Mouse (Mus musculus): ENCODE data around the gene Rap1gap.

Gene Rap1gap

DNA sequence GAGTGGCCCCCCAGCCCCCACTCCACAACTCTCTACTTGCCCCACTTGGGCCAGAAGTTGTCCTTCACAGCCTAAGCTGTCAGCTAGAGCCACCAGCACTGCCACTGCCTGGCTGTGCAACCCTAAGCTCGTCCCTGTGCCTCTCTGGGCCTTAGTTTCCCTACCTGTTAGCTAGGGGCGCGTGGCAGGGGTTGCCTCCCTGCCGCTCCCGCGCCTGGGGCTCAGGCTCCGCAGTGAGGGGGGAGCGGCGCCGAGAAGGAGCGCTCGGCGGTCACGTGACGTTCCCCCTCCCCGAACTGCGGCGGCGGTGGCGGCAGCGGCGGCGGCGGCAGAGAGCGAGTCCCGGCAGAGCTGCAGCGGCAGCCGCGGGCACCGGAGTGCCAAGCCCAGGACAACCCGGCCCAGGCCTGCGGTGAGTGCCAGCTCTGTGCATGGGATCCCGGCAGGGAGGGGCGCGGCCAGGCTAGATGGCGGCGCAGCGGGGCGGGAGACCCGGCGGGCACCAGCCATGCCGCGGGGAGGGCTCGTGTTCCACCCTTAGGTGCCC, at the start of gene Rap1gap:
Gene Rap1gap (plus strand): TSS at position 294 of the 547 bp plus-strand sequence.
- no peak for DNase-seq (ENCODE audit: low read depth)

DNA sequence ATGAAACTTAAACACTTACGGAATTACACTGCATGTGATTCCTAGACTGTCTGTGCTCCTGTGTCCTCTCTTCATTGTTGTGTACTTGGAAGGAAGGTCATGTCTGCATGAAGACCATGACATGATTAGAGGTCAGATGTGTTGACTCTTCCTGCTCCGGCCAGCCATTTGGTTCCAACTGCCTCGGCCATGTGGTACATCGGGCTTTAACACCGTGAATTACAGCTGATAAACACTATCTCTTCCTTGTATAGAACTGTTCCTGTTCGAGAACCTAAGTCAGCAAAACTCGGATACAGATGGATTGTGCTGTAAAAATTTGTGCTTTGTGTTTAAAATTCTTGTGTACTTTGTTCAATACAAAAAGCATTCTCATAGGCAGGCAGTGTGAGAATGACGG, 41.7 kb upstream of the Rap1gap start:
- DNase-seq (ENCODE audit: low read depth), result no peak

DNA sequence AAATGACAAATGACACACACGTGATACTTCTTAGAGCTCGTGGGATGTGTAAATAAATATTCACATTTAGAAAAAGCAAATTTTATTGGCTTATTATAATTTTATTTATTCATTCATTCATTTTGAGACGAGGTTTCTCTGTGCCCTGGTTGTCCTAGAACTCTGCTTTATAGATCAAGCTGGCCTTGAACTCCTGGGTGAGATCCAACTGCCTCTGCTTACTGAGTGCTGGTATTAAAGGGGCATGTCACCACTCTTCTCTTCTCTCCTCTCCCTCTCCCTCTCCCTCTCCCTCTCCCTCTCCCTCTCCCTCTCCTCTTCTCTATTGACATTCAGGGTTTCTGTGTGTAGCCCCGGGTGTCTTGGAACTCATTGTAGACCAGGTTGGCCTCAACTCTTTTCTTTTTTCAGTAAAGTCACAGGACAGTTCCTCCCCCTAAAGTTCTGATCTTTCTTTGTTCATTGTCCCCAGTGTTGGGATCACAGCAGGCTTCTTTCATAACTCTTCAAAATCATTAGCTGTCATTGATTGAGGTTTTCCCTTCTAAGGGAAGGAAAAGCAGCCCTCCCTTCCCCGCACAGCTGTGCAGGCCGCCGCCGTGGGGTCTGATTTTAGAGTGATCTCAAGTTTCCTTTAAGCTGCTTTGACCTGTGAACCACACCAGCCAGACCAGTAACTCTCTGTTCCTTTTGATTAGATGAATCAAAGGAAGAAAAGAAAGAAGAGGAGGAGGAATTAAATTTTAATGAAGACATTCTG, 36.9 kb upstream of the Rap1gap start:
- no peak for DNase-seq (ENCODE audit: low read depth)

DNA sequence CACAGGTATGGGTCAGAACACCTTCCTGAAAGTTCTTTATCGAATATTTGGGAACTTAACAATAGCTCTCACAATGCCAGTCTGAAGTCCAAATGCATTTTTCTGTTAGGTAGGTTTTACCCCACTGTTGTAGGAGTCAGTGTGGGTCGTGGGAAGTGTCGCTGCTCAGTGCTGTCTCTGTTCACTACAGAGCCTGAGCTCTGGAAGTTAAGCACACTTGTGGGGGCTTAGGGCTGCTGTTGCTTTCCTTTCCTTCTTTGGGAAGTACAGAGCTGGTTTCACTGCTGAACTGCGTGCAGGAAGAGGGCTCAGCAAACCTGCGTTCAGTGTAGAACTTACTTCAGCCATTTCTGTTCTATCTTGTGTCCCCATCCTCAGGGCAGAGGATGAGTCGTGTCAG, 36.1 kb upstream of the Rap1gap start:
- DNase-seq (ENCODE audit: low read depth), result no peak

DNA sequence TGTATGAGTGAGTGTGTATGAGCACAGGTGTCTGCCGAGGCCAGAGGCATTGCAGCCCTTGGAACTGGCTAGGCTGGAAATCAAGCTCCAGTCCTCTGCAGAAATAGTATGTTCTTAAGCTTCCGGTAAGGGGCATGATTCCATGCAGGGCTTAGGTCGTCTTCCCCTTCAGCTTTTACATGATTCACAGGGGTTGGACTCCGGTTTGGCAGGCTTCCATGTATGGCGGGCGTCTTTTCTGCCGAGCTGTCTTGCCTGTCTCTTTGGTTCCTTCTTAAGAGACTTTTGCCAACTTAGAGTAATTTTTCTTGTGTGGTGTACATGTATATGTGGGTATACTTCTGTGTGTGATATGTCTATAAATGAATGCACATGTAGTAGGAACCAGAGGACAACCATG, 35.2 kb upstream of the Rap1gap start:
- no peak for DNase-seq (ENCODE audit: low read depth)

DNA sequence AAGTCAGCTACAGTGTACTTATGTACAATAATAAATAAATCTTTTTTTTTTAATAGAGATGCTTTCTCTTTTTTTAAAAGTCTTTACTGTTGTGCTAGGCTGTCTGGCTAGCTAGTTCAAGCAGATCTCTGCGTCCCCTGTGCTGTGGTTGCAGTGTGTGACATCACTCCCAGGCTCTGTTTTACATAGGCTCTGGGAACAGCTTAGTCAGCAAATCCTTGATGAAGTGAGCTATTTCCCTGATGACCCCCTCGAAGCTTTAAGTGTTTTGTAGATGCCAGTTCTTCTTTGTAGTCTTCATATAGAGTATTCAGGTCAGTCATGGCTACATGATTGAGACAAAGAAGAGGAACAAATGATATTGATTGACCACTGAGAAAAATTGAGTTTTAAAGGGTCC, 34.4 kb upstream of the Rap1gap start:
- no peak for DNase-seq (ENCODE audit: low read depth)

DNA sequence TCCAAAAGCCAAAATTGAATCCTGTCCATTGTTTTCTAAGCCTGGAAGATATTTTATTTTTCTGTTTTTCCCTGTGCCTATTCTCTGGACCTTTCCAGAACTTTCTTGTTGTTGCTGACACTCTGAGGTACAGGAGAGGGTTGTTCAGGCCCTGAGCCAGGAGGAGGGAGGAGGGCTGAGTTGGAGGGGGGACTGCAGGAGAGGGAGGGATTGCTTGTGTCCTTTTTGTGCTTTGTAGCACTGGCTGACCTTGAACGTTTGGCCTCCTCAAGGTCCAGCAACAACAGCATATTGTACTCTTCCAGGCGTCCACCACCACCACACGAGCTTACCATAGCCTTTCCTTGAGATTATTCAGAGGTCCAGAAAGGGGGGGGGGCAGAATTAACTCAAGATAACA, 32.9 kb upstream of the Rap1gap start:
- DNase-seq (ENCODE audit: low read depth), result no peak

DNA sequence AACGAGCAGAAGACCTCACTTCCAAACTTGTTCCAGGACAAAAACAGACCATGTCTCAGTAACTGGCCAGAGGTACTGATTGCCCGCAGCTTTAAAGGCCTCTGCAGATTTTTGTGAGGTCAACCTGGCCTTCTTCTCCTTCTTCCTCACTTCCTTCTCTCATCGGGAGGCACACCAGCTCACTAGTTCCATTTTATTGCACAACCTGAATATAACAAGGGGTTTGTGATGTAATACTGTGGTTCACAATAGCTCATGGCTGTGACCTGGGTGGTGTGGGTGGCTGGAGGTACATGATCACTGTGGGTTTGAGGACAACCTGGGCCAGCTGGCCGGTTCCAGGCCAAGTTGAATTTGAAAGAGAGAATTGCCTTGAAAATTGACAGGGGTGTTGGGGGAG, 31.1 kb upstream of the Rap1gap start:
- DNase-seq (ENCODE audit: low read depth), result no peak

DNA sequence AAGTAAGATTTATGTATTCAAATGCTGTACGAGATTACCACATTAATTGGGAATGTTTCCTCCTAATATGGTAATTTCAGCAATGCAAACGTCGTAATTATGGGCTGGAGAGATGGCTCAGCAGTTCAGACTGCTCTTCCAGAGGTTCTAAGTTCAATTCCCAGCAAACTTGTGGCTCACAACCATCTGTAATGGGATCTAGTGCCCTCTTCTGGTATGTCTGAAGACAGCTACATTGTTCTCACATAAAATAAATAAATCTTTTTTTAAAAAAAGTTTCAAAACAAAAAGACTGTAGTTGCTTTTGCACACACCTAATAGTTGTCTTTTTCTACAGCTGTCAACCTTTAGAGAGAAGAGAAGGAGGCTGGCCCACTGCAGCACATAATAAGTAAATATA, 27.9 kb upstream of the Rap1gap start:
- no peak for DNase-seq (ENCODE audit: low read depth)

DNA sequence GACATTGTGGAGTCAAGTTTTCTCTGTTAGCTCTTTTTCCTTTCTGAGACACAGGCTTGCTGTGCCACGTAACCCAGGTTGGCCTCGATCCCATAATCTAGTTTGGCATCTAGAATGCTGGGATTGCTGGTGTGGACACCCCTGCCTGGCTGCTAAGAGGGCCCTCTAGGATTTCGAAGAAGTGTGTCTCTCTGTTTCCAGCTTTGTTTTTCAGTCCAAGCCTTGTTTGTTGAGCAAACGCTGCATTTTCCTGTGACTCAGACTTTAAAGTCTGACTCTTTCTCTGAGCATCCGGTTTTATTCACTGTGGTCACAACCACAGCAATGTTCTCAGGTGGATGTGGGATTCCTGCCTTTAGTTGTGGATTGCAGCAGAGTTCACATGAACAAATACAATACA, 23.0 kb upstream of the Rap1gap start:
- DNase-seq (ENCODE audit: low read depth), result peak; percentile 77

DNA sequence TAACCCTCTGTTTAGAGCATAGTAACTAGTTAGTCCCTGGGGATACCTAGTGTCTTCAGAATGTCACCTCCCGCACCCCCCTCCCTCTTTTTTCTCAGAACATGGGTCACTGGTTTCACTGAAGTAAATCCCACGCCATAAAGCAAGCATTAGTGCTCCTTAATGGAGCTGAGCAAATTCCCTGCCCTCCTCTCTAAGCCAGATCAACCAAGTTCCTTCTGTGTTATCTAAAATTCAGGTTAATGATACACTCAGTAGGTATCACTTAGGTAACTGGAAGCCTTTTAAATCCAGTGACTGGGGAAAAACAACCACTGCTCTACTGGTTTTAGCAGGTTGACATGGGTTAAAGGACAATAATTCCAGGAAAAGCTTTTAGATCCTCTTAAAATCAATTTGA, 22.4 kb upstream of the Rap1gap start:
- no peak for DNase-seq (ENCODE audit: low read depth)

DNA sequence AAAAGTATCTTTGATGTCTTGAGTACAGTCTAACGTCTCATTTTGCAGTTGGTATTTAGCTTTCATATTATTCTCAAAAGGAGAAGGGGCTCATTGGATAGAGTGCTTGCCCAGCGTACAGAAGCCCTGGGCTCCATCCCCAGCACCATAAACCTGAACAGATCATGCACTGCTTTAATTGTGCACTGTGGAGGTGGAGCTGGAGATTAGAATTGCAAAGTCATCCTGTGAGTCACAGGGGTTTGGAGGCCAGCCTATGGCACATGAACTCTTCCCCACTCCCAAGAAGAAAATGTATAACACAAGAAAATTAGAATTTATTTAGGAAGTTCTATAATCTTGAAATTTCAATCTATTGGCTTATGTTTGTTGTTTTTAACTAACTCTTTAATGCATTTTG, 21.1 kb upstream of the Rap1gap start:
- DNase-seq (ENCODE audit: low read depth), result no peak

DNA sequence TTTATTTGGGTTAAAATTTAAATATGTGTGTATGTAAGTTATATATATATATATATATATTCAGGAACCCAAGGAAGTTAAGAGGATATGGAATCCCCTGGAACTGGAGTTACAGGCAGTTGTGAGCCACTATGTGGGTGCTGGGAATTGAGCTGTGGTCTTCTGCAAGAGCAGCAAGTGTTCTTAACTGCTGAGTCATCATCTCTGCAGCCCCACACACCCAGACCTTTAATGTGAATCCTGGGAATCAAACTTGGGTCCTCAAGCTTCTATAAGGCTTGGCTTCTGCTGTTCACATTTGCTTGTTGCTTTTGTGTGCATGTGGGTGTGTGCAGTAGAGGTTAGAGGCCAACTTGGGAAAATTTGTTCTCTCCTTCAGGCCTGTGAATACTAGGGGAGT, 18.3 kb upstream of the Rap1gap start:
- no peak for DNase-seq (ENCODE audit: low read depth)

DNA sequence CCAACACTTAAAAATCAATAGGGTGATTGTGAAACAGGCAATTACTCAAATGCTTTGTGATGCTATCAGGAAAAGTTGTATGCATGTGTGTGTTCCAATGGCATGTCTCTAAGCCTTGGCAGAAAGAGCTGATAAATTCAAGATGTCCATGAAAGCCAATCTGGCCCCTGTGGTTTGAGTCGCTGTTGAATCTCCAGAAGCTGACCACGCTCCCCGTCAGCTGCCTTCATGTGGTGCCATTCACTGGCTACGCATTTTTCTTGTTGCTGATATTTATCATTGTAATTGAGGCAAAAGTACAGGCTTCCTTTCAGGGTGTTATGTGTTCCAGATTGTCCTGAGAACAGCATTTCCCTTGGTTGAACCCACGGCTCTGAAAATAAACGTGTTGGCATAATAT, 16.9 kb upstream of the Rap1gap start:
- peak; percentile 53 for DNase-seq (ENCODE audit: low read depth)

DNA sequence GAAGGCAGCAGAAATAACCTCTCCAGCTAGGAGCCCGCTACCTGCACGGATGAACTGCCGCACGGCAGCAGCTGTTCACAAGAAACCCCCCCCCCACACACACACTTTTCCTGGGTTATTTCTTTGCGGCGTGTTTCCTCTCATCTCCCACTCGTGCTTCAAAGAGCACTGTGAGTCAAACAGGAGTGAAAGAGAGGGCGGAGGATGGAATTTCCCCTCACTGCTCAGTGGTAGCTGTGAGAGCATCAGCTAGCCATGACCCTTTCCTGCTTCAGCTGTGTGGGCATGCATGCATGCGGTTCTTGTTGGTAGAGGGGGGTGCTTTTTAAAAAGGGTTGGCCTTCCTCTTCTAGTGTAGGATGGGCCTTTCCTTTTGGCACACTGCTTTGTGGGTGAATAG, 16.3 kb upstream of the Rap1gap start:
- no peak for DNase-seq (ENCODE audit: low read depth)

DNA sequence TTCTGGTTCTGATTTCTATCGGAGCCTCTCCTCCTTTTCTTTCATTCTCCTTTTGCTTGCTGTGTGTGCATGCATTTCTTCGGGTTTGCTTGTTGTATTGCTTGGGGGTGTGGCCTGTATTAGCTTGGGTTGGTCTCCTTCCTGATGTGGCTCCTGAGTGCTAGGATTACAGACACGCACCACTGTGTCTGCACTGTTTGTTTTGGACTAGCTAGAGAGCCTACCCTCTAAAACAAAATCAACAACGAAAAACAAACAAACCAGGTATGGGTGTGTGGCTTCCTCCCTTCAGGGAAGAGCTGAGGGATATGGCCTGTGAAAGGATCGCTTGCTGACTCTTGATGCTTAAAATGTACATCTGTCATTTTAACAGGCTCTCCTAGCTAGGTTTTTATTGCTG, 13.6 kb upstream of the Rap1gap start:
- DNase-seq (ENCODE audit: low read depth), result no peak

DNA sequence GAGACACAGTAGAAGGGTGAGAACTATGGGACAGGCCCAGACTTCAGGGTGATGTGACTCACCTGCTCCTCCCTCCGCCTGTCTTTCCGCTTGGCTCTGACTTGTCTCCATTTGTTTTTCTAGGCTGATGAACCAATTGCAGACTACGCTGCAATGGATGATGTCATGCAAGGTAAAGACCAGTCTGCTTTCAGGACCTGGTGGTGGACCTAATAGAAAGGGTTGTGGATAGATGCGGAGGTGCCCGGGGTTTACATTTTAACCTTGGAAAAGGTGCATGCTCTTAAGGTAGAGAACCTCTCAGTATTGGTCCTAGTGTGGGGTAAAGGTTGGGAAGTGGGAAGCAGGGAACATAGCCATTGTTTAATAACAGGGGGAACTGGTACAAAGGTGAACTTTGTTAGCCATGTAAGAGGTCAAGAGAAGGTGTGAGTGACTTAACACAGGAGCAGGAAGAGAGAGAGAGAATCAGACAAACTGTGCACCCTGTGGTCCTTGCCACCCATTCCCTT, 11.6 kb upstream of the Rap1gap start:
- DNase-seq (ENCODE audit: low read depth), result no peak

DNA sequence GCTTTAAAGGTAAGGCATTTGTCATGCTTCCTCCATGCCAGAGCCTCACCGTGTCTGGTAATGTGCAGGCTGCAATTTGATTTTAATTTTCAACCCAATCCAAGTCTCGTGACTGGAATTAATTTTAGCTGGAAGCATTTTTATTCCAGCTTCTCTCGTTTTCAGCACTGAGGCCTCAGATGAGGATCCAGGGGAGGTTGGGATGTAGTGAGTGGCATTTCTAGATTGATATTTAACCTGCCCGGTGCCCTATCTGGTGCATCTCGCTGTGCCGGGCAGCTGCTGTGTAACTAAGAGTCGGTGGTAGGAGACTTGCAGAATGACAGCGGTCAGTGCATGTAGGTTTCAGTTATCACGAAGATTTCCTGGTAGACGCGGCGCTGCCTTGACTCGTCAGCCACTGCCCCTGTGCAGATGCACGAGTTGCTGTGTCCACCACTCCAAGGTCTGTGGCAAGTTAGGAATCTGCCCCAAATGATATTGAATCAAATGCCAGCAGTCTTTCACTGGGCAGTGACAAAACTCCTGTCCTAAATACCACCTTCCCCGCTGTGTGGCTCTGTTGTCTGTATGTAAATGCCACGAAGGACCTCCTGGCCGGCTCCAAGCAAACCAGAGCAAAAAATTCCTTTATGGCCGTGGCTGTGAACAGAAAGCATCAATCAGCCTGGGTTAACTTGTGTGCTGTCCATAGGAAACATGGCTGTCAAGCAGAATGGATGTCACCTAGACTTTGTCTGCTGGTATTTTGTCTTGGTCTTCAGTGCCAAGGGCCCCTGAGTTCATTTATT, 9.1 kb upstream of the Rap1gap start:
- DNase-seq (ENCODE audit: low read depth), result no peak

DNA sequence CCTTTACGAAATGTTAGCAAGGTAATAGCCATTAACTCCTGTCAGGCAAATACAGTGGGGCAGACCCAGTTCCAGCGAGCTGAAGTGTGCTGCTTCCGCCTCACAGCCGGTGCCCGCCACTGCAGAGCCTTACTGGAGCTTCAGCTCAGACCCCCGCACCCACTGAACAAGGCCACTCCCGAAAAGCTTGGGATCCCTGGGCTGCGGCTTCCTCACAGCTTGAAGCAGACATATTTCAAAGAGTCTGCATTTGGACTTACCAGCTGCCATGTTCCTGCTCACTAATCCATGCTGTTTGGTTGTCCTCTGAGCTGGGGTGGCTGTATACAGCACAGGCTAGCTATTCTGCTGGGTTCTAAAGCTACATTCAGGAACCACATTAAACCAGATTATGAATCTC, 6.9 kb upstream of the Rap1gap start:
- DNase-seq (ENCODE audit: low read depth), result no peak

DNA sequence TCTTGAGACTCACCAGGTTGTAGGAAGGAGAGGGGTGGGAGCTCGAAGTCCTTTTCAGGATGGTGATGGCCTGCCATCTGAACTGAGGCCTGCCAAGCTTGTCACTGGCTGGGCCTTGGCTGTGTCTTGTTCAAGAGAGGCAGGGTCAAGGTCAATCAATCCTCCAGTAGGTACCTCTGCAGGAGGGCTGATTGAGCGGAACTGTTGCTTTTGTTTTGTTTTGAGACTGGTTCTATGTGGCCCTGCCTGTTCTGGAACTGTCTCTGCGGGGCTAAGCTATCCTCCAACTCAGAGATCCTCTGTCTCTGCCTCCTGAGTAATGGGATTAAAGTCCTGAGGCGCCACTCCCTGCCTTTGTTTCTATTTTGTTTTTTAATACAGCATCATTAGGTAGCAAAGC, 5.0 kb upstream of the Rap1gap start:
- no peak for DNase-seq (ENCODE audit: low read depth)

DNA sequence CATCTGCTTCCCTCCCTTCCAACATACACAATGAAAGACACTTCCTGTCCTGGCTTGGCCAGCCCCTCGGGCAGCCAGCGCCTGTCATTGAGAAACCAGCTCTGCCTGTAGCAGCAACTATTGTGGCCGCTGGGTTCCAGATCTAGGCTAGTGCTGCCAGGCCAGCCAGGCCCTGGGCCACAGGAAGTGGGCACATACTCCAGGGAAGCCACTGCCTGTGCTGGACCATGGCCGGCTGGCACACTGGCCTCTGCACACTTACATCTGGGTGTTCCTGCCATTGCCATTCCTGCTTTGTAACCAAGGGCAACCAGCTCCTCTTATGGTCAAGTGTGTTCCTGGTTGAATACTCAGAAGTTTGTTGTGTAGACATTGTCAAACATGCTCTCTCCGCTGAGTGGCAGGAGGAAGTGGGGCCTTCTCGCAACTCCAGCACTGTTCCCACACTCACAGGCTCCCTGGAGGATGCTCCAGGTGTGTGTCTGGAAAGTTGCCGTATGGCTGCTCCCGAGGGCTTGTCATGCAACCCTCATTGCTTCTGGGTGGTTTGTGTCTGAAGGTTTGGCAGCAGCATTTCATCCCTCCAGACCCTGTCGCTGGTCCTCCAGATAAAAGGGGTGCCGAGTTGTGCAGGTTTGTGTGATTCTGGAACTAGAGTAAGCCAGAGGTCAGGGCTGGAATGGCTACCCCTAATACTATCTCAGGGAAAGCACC, 4.0 kb upstream of the Rap1gap start:
- no peak for DNase-seq (ENCODE audit: low read depth)

DNA sequence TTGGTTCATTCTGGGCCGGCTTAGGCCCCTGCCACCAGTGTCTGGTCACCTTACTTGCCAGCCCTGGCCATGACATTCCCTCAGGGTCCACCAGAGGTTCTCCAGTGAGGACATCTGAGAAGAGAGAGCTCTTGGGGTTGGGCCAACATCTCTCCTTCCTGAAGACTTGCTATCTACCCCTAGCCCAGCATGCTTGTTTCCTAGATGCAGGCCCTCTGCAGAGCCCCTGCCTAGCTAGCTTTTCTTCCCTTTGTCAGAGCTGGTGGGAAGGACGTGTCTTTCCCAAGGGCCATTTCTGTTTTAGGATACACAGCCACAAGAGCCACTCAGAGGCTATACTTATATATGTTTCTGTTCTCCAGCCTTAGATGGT, 3.5 kb upstream of the Rap1gap start:
- DNase-seq (ENCODE audit: low read depth), result no peak

DNA sequence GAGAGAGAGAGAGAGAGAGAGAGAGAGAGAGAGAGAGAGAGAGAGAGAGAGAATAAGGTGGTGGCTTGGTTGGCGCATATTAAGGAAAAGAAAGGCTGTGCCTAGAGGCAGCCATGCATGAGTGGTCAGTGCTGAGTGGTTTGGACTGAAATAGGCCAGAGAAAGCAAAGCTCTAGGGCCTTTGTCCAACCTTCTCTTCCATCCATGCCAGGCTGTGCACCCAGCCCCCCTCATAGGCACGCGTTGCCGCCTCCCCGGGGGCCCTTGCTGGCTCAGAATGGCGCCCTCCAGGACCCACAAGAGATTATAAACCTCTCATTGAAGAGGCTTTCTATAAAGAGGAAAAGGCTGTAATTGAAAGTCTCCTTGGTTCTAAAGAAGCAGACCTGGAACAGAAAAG, 3.0 kb upstream of the Rap1gap start:
- DNase-seq (ENCODE audit: low read depth), result no peak
